Mouse (Mus musculus) left cerebral cortex, postnatal 10 days (tissue): ENCODE results near the gene Slco2b1. TPM values are rescaled to one million over a fixed set of nuclear protein-coding genes. Genes with fewer than 3 reads are reported as not detected.

ENCODE experiments used
- DNase-seq, 2 experiments: peaks; one replicate each; pipeline ENCODE4 v3.0.0; 2021 to 2022; ENCODE audit warnings: low spot score in 2 of 2, mixed read lengths in 1 of 2; ENCODE audit errors: extremely low spot score in 1 of 2
- intact Hi-C: fragments of 180-260 bp; cut with DNase I; formaldehyde crosslinking; loops from one replicate; pipeline ENCODE4 v1.15.1; 2025
- total RNA-seq, 2 experiments: library from RNA; stranded (reverse); gene quantifications; 2 replicates each; pipeline ENCODE4 v1.2.3; 2021

The Slco2b1 gene
- total RNA-seq, 2 experiments from 2014 or later = 15.4 to 15.8 TPM

DNA sequence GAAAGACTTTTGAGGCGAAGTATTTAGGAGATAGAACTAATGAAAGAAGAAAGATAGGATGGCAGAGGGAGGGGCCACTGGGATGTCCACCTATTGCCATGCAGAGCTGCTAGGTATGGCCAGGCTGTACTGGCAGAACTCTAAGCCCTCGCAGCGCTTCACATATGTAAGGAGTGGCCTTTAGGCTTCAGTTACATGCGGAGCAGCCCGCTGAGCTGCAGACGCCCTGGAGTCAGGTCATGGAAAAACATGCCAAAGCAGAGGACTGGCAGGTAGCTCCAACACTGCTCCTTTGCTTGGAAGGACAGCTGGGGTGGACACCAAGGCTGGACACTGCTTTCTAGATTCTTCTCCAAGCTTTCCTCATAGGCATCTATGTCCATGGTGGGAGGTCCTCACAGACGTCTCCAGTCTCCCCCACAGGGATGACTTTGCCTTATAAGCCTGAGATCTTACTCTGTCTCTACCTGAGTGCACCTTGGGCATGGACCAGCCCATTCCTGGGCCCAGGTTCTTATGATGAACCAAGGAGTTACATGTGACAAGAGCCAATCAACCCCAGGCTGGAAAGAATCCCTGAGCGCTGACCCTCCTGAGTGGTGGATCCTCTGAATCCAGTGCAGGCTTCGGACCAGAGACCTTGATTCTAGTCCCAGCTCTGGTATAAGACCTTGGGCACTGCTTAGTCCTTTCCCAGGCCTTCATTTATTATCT, 47.5 kb downstream of the Slco2b1 start:
- no peak for DNase-seq
- intact Hi-C loops = no loop called here

- no peak for DNase-seq
- intact Hi-C loops = no loop called here
Measured at GRCm38 (mm10) chr7:99662311-99662710, 48.8 kb downstream of the Slco2b1 start.

GRCm38 (mm10) chr7:99661571-99662230, 49.4 kb downstream of the Slco2b1 start:
- intact Hi-C loops = no loop called here
- DNase-seq = peak in 1 of 2 experiments; percentile 59

DNA sequence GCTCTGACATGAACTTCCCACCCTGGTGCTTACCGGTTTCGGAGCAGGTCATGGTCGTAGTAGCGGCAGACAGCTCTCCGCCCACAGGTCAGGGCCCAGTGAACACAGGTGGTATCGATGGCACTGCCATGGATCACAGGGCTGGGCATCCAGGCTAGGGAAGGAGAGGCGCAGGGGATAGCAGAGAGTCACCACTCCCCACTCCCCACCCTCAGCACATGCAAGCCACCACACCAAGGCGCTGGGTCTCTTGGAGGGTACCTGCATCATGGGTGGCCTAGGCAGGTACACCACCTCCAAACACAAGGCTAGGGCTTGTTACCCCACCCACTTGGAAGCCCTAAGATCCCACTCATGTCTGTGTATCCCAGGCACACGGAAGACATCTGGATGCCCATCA, 50.1 kb downstream of the Slco2b1 start:
- intact Hi-C loops = no loop called here

DNA sequence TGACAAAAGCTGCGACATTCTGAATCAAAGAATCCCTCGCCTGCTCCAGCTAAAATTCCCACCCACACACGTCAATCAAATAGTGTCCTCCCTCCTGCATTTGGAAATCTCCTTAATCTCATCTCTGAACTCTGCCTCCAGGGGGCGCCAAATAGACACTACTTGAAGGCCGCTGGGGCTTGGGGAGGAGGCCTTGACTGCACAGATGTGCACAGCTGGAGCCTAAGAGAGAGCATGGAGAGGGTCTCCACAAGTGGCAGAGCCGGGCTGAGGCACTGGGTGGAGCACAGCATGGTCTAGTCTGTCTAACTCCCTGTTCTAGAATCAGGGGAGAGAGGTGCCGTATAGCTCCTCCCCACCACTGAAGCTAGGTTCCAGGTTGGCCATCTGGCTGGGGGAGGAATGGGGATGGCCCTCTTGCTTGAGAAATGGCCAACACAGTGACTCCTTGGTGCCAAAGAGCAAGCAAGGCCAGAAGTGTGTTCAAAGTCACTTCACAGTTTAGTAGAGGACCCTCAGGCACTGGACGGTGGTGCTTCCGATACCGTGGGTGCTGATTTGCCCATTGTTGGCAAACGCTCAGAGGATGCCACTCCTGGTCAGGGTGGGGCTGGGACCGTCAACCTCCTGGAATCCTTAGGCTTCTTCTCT, 51.6 kb downstream of the Slco2b1 start:
- intact Hi-C loops = no loop called here
- peak; percentile 52 to 86 for DNase-seq

More for the DNA sequence above, 50.1 kb downstream of the Slco2b1 start:
- DNase-seq = no peak

- intact Hi-C loops = no loop called here
- no peak for DNase-seq
Measured at GRCm38 (mm10) chr7:99654244-99654643, 56.9 kb downstream of the Slco2b1 start.

DNA sequence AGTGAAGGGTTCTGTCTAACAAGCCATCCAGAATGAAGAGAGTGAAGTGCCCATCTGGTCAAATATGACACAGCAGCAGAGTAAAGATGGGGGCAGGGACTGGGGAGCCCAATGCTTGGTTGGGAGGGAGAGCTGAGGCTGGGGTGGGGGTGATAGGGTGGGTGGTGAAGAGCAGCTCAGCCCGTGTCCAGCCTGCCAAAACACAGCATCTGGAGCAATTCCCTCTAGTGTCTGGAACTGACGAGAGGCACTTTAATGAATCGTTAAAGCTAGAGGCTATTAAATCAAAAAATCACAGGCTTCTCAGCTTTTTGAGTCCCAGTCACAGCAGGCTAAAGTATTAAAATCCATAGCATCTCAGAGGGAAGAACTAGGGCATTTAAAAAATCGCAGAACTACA, 61.6 kb downstream of the Slco2b1 start:
- intact Hi-C loops = no loop called here
- DNase-seq = no peak

- peak in 1 of 2 experiments; percentile 56 for DNase-seq
- intact Hi-C loops = no loop called here
Measured at GRCm38 (mm10) chr7:99648623-99649022, 62.5 kb downstream of the Slco2b1 start.

GRCm38 (mm10) chr7:99644701-99645100, 66.4 kb downstream of the Slco2b1 start:
- no peak for DNase-seq
- intact Hi-C loops = no loop called here

GRCm38 (mm10) chr7:99642078-99642477, 69.1 kb downstream of the Slco2b1 start:
- no peak for DNase-seq
- intact Hi-C loops = no loop called here

GRCm38 (mm10) chr7:99641245-99641644, 69.9 kb downstream of the Slco2b1 start:
- intact Hi-C loops = no loop called here
- no peak for DNase-seq

DNA sequence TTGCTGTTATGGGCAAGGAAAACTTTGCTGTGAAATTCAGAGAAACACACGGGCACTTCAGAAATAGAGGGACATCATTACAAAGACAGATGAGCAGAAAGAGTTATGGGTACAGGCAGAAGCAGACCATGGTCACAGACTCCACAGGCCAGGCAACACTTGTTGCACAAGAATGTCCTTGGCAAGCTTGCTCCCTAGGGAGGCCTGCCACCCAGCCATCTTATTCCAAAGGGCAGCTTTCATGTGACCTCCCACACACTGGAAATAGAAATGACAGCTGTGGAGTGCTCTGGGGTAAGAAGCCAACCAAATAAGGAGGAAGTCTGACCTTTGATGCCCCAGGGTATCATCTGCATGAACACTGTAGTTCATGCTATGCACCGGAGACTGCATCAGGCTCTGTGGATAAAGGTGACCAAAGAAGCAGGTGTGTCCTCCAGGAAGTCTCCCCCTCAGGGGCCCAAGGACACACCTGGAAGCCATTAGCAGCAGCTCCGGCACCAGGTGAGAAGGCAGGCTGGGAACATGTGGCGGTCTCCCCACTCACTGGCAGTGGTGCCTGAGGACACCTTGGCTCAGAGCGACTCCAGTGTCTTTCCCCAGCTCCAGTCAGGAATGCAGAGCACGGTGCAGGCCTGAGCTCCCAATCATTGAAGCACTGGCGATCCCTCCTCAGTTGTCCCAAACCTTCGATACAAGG, 77.0 kb downstream of the Slco2b1 start:
- DNase-seq = no peak
- intact Hi-C loops = no loop called here

DNA sequence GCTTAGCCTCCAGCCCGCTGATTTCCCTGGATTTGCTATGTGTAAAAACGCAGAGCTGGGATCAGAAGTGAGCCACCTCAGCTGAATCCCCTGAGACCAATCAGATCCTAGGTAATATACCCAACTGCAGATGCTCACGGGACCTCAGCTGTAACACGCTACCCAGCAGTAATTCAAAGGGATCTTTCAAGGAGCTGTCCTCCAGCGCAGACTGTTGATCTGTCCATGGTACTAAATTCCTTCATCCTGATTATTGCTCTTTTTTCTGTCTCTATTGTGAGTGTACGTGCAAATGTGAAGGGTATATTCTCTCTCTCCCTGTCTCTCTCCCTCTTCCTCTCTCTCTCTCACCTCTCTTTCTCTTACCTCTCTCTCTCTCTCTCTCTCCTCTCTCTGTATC, 78.9 kb downstream of the Slco2b1 start:
- no peak for DNase-seq
- intact Hi-C loops = no loop called here

DNA sequence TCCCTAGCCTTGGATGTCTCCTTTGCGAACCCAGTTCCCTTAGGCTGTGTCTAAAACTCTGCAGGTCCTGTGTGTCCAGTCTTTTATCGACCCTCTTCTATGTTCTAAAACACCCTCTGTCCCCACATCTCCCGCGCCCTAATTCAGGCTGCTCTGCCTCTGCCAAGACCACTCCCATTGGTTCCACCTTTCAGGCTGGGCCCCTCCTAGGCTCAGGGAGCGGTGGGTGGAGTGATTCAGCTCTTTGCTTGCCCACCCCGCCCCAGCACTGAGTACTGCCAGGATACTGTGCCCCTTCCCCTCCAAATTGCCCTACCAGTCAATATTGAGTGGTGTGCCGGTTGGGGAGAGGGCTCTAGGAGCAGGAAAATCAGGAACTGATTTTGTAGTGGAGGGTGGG, 83.8 kb downstream of the Slco2b1 start:
- intact Hi-C loops = loop anchor here (5.0 kb wide), 1 partner anchor 80 kb away; no protein-coding TSS in a partner anchor
- DNase-seq = no peak

DNA sequence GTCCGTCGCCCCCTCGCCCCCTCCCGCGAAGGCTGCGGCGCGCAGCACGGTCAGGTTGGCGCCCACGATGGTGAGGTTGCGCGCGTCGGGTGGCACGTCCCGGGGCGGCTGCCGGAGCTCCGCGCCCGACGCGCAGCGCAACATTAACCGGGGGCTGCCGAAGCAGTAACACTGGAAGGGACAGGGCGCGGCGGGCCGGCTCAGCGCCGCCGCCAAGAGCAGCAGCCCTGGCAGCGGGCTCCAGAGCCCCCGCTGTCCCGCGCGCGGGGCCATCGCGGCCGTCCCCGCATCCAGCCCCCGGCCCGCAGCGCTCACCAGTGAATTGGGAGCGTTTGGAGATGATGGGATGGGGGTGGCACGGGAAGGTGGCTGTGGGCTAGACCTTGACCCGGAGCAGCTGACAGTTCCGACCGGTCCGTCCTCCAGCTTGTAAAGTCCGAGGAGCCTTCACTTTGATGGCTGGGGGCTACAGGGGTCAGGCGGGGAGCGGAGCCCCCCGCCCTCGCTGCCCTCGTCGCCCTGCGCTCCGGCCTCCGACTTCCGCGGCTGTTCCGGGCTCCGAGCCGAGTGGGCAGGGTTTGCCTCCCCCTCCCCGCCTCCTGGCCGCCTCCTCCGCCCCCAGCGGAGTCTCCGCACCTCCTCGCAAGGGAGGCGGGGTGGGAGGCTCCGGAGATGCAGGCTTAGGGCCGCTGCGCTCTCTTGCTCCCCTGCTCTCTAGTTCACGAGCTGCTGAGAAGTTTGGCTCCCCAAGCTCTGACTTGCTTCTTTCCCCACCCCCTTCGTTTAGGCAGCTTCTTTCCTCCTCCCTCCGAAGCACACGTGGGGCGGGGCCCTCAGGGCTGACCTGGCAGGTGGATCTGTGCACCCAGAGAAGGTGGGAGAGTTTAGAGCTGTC, 84.5 kb downstream of the Slco2b1 start, which contains the start of gene Tpbgl:
TSS of gene Tpbgl (minus strand) at position 728 of the 895 bp plus-strand sequence.
- DNase-seq = peak in 1 of 2 experiments; percentile 73
- intact Hi-C loops = loop anchor here (5.0 kb wide), 1 partner anchor 81 kb away; no protein-coding TSS in a partner anchor

GRCm38 (mm10) chr7:99625722-99626375, 85.3 kb downstream of the Slco2b1 start:
- peak; percentile 74 to 92 for DNase-seq
- intact Hi-C loops = loop anchor here (2.0 to 5.0 kb wide), 2 partner anchors 81 to 173 kb away; no protein-coding TSS in a partner anchor

DNA sequence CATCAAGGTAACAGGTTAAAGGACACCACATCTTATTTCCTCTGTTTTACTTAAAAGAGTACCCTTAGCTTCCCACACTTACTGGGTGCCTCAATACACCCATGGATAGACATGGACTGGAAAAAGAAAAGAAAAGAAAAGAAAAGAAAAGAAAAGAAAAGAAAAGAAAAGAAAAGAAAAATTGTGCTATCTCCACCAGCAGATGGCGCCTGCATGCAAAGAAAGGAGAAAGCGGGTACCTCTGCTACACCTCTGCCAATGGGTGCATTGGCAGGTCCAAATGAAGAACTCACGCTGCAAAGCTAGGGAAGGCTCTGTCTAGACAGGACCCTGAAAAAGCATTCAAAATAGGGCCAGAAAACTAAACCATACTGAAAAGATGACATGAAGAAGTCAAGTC, 92.3 kb downstream of the Slco2b1 start:
- intact Hi-C loops = loop anchor here (5.0 kb wide), 1 partner anchor 258 kb away; no protein-coding TSS in a partner anchor
- DNase-seq = peak in 1 of 2 experiments; percentile 27
